ENCODE assay signal across 19 mouse cellular contexts in genomic region chr9:22064341-22064740, GRCm38 (mm10). TPM values are rescaled to one million over a fixed set of nuclear protein-coding genes. Genes with fewer than 3 reads are reported as not detected.
DNase-seq lines count a peak whose midpoint lies in the region; ATAC-seq and TF ChIP-seq lines count a peak whose summit lies in the region.
"Had no signal": no experiment of that assay in that cellular context is flagged by ENCODE, and none has a peak within 500 bp of the region (broad histone marks: within the 10 kb centered on the region; RNA-seq: fewer than 3 reads in every experiment).

No protein-coding gene starts in this region.

- peak; percentile 55; the same call in 1 of the 2 replicates for ATAC-seq in forebrain, embryonic 16.5 days
- ATAC-seq in embryonic facial prominence, embryonic 13.5 days (ENCODE audit: insufficient number of reproducible peaks, insufficient read depth, low FRiP score, low TSS enrichment, low read depth) = 0 out of 2 replicates have a peak, but pooled peaks have one; percentile 35
- ATAC-seq: midbrain, embryonic 16.5 days had no signal

- H3K4me1 ChIP-seq in forebrain, embryonic 16.5 days (replicated peaks; ENCODE audit: control insufficient read depth, insufficient read depth, low read length) = no peaks in the 10 kb centered on the region; the same call in 1 of the 2 replicates
- H3K4me1 ChIP-seq in forebrain, embryonic 10.5 days = no peaks in the 10 kb centered on the region
- H3K4me1 ChIP-seq in cerebellum, adult 2 months (ENCODE audit: control insufficient read depth, insufficient read depth, low read length) = peaks cover 67% of the 10 kb centered on the region
- H3K4me1 ChIP-seq in embryonic facial prominence, embryonic 13.5 days = no peaks in the 10 kb centered on the region

- H3K36me3 ChIP-seq in forebrain, embryonic 16.5 days (ENCODE audit: control insufficient read depth, insufficient read depth) = peaks cover 18% of the 10 kb centered on the region
- peaks cover 95% of the 10 kb centered on the region for H3K36me3 ChIP-seq in forebrain, embryonic 10.5 days (replicated peaks)
- peaks cover 66% of the 10 kb centered on the region for H3K36me3 ChIP-seq in embryonic facial prominence, embryonic 13.5 days

- no peak overlapping the region for H3K9ac ChIP-seq in forebrain, embryonic 16.5 days (replicated peaks; ENCODE audit: low read depth, low read length)
- H3K9ac ChIP-seq in embryonic facial prominence, embryonic 13.5 days = no peak overlapping the region
- H3K9ac ChIP-seq: hindbrain, embryonic 15.5 days had no signal

- WGBS in forebrain, embryonic 16.5 days = 75% methylated on average over 3 of the region's 3 CpGs
- 89% methylated on average over 3 of the region's 3 CpGs for WGBS in forebrain, embryonic 10.5 days
- 23% methylated on average over 3 of the region's 3 CpGs for WGBS in cerebellum, adult 2 months
- 86% methylated on average over 3 of the region's 3 CpGs for WGBS in embryonic facial prominence, embryonic 13.5 days

- DNase-seq in forebrain, embryonic 10.5 days (ENCODE audit: extremely low spot score, low spot score) = no peak
- DNase-seq in left cerebral cortex, postnatal 4 days = peak; percentile 78
- DNase-seq in left cerebral cortex, postnatal 14 days (ENCODE audit: low spot score in 2 of 2) = no peak
- DNase-seq in cerebellum, adult 2 months = peak; percentile 93 to 96
- DNase-seq in kidney, adult 11 months = no peak
- no peak for DNase-seq in thymus, postnatal 25 days
- DNase-seq: B cell, adult 2 months; heart, adult 18-20 months; heart, postnatal 10 days; kidney, adult 9 months; liver; lung, adult 18-20 months had no signal

- H3K4me3 ChIP-seq in forebrain, embryonic 16.5 days (replicated peaks; ENCODE audit: low read length) = no peak overlapping the region
- H3K4me3 ChIP-seq in forebrain, embryonic 10.5 days = no peak overlapping the region
- H3K4me3 ChIP-seq in cerebellum, adult 2 months (replicated peaks; ENCODE audit: insufficient read depth, low read depth, low read length) = no peak overlapping the region
- H3K4me3 ChIP-seq in embryonic facial prominence, embryonic 13.5 days = no peak overlapping the region
- H3K4me3 ChIP-seq: hindbrain, embryonic 15.5 days had no signal

- no peaks in the 10 kb centered on the region for H3K9me3 ChIP-seq in forebrain, embryonic 16.5 days (ENCODE audit: control insufficient read depth, low read length)
- H3K9me3 ChIP-seq in forebrain, embryonic 10.5 days = no peaks in the 10 kb centered on the region
- H3K9me3 ChIP-seq in embryonic facial prominence, embryonic 13.5 days = peaks cover 2% of the 10 kb centered on the region; the same call in 1 of the 2 replicates
- H3K9me3 ChIP-seq: hindbrain, embryonic 15.5 days had no signal

- intact Hi-C loops in left cerebral cortex, postnatal 4 days (cut with DNase I) = no loop called here
- intact Hi-C loops in left cerebral cortex, postnatal 14 days (cut with DNase I) = no loop called here

- H3K27ac ChIP-seq in forebrain, embryonic 16.5 days (ENCODE audit: low read length) = no peak overlapping the region
- no peak overlapping the region for H3K27ac ChIP-seq in forebrain, embryonic 10.5 days
- H3K27ac ChIP-seq in cerebellum, adult 2 months (ENCODE audit: insufficient read depth, low read length) = peak overlapping the region; percentile 80
- H3K27ac ChIP-seq in embryonic facial prominence, embryonic 13.5 days = no peak overlapping the region
- H3K27ac ChIP-seq: hindbrain, embryonic 15.5 days; macrophage had no signal

- H3K27me3 ChIP-seq in forebrain, embryonic 16.5 days (replicated peaks; ENCODE audit: control insufficient read depth, insufficient read depth, low read length) = no peaks in the 10 kb centered on the region
- no peaks in the 10 kb centered on the region for H3K27me3 ChIP-seq in forebrain, embryonic 10.5 days (ENCODE audit: poor library complexity, severe bottlenecking)
- no peaks in the 10 kb centered on the region for H3K27me3 ChIP-seq in cerebellum, adult 2 months (ENCODE audit: control insufficient read depth, insufficient read depth, low read length)
- no peaks in the 10 kb centered on the region for H3K27me3 ChIP-seq in embryonic facial prominence, embryonic 13.5 days
- H3K27me3 ChIP-seq: hindbrain, embryonic 15.5 days had no signal

- no peak for TF ChIP-seq CTCF in cerebellum, adult 2 months (IDR thresholded peaks at IDR 0.05; ENCODE audit: borderline replicate concordance, insufficient read depth, low read depth, low read length)

- H3K4me2 ChIP-seq in forebrain, embryonic 16.5 days (ENCODE audit: low read length) = no peak overlapping the region
- no peak overlapping the region for H3K4me2 ChIP-seq in embryonic facial prominence, embryonic 13.5 days
- H3K4me2 ChIP-seq: hindbrain, embryonic 15.5 days had no signal

- no peak for TF ChIP-seq POLR2A in cerebellum, adult 2 months (IDR thresholded peaks at IDR 0.05; ENCODE audit: borderline replicate concordance, insufficient read depth, low read length)

RNA-seq across cellular contexts. Expression of gene Gm49318, which starts 6.7 kb away (rescaled TPM):
- not detected in 2 replicates for polyA plus RNA-seq in forebrain, embryonic 16.5 days (2015; fragmentation: Nextera tagmentation; extraction: Ambion mirVana)
- polyA plus RNA-seq in forebrain, embryonic 10.5 days (2016; fragmentation: Nextera tagmentation; extraction: Ambion mirVana) = not detected in 2 replicates
- not detected for total RNA-seq in left cerebral cortex, postnatal 4 days (2021)
- 1 to 10 TPM; 1.4 to 3.7 TPM for total RNA-seq in left cerebral cortex, postnatal 14 days (2021)
- polyA plus RNA-seq in cerebellum, adult 2 months (2012; rRNA removed) = not detected in 2 replicates
- not detected in 2 replicates for polyA plus RNA-seq in embryonic facial prominence, embryonic 13.5 days (2015; fragmentation: Nextera tagmentation; extraction: Ambion mirVana)
- total RNA-seq: adrenal gland, postnatal 4 days had no signal
- polyA plus RNA-seq: hindbrain, embryonic 15.5 days; large intestine, adult 2 months; macrophage; midbrain, embryonic 16.5 days had no signal

RNA-seq across cellular contexts. Expression of gene Zfp653, which starts 6.8 kb away (rescaled TPM):
- 20.7 and 22.4 TPM in 2 replicates for polyA plus RNA-seq in forebrain, embryonic 16.5 days (2015; fragmentation: Nextera tagmentation; extraction: Ambion mirVana)
- 10.0 and 11.3 TPM in 2 replicates for polyA plus RNA-seq in forebrain, embryonic 10.5 days (2016; fragmentation: Nextera tagmentation; extraction: Ambion mirVana)
- 10 to 100 TPM; 28.6 to 30.1 TPM for total RNA-seq in left cerebral cortex, postnatal 4 days (2021)
- total RNA-seq in left cerebral cortex, postnatal 14 days (2021) = 10 to 100 TPM; 19.0 to 21.6 TPM
- polyA plus RNA-seq in cerebellum, adult 2 months (2012; rRNA removed) = 45.4 and 48.3 TPM in 2 replicates
- 13.0 and 13.6 TPM in 2 replicates for polyA plus RNA-seq in embryonic facial prominence, embryonic 13.5 days (2015; fragmentation: Nextera tagmentation; extraction: Ambion mirVana)

RNA-seq across cellular contexts. Expression of gene Elavl3, which starts 12.5 kb away (rescaled TPM):
- polyA plus RNA-seq in forebrain, embryonic 16.5 days (2015; fragmentation: Nextera tagmentation; extraction: Ambion mirVana) = 77.6 and 101 TPM in 2 replicates
- polyA plus RNA-seq in forebrain, embryonic 10.5 days (2016; fragmentation: Nextera tagmentation; extraction: Ambion mirVana) = 11.2 and 14.8 TPM in 2 replicates
- total RNA-seq in left cerebral cortex, postnatal 4 days (2021) = 100 to 1,000 TPM; 365 to 366 TPM
- 100 to 1,000 TPM; 155 to 168 TPM for total RNA-seq in left cerebral cortex, postnatal 14 days (2021)
- polyA plus RNA-seq in cerebellum, adult 2 months (2012; rRNA removed) = 165 and 169 TPM in 2 replicates
- polyA plus RNA-seq in embryonic facial prominence, embryonic 13.5 days (2015; fragmentation: Nextera tagmentation; extraction: Ambion mirVana) = 2.5 and 3.0 TPM in 2 replicates
- polyA plus RNA-seq: macrophage had no signal

RNA-seq across cellular contexts. Expression of gene Ecsit, which starts 20.9 kb away (rescaled TPM):
- polyA plus RNA-seq in forebrain, embryonic 16.5 days (2015; fragmentation: Nextera tagmentation; extraction: Ambion mirVana) = 62.5 and 67.4 TPM in 2 replicates
- polyA plus RNA-seq in forebrain, embryonic 10.5 days (2016; fragmentation: Nextera tagmentation; extraction: Ambion mirVana) = 42.0 and 43.2 TPM in 2 replicates
- total RNA-seq in left cerebral cortex, postnatal 4 days (2021) = 10 to 100 TPM; 43.2 to 44.6 TPM
- 10 to 100 TPM; 41.5 to 43.2 TPM for total RNA-seq in left cerebral cortex, postnatal 14 days (2021)
- polyA plus RNA-seq in cerebellum, adult 2 months (2012; rRNA removed) = 85.2 and 90.2 TPM in 2 replicates
- polyA plus RNA-seq in embryonic facial prominence, embryonic 13.5 days (2015; fragmentation: Nextera tagmentation; extraction: Ambion mirVana) = 35.5 and 40.9 TPM in 2 replicates

RNA-seq across cellular contexts. Expression of gene Cnn1, which starts 34.7 kb away (rescaled TPM):
- 0.60 and 0.78 TPM in 2 replicates for polyA plus RNA-seq in forebrain, embryonic 16.5 days (2015; fragmentation: Nextera tagmentation; extraction: Ambion mirVana)
- polyA plus RNA-seq in forebrain, embryonic 10.5 days (2016; fragmentation: Nextera tagmentation; extraction: Ambion mirVana) = 0.46 and 1.0 TPM in 2 replicates
- under 1 TPM in 1 of 2 experiments, not detected in 1; 0.44 TPM for total RNA-seq in left cerebral cortex, postnatal 4 days (2021)
- total RNA-seq in left cerebral cortex, postnatal 14 days (2021) = under 1 TPM; 0.88 to 0.93 TPM
- polyA plus RNA-seq in cerebellum, adult 2 months (2012; rRNA removed) = 1.6 and 1.8 TPM in 2 replicates
- polyA plus RNA-seq in embryonic facial prominence, embryonic 13.5 days (2015; fragmentation: Nextera tagmentation; extraction: Ambion mirVana) = 0.76 and 3.6 TPM in 2 replicates
- polyA plus RNA-seq: macrophage had no signal

Comparison
In these comparisons a context has a peak if more than half of its experiments do, and no peak if none do; other contexts are left out.
1. DNase-seq: peak in left cerebral cortex, postnatal 4 days (single experiment) and cerebellum, adult 2 months (2 of 2); none in forebrain, embryonic 10.5 days (single experiment), left cerebral cortex, postnatal 14 days (0 of 2), kidney, adult 11 months (single experiment) and thymus, postnatal 25 days (single experiment).